Mouse (Mus musculus) liver, adult 2 months (tissue): ENCODE results near the gene Kcnj1. TPM values are rescaled to one million over a fixed set of nuclear protein-coding genes. Genes with fewer than 3 reads are reported as not detected.
A peak's percentile ranks its signal among the peaks of the same experiment; 100 is the strongest.

Experiments
- DNase-seq: peaks from one replicate; pipeline ENCODE4 v3.0.0-alpha.2; 2011; ENCODE audit warnings: low read depth, low spot score; ENCODE audit errors: extremely low read depth
- H3K27ac ChIP-seq: fragments of 200-500 bp; replicated peaks from 2 replicates; pipeline ENCODE4 v1.5.1; 2012; ENCODE audit warnings: low read depth, mild to moderate bottlenecking, control low read depth, inconsistent platforms, low read length; ENCODE audit not compliant: insufficient read depth
- H3K27me3 ChIP-seq: fragments of 200-500 bp; 2 replicates; pipeline ENCODE4 v1.6.1; 2012; ENCODE audit warnings: mild to moderate bottlenecking, moderate library complexity, low read length, inconsistent platforms; ENCODE audit not compliant: control insufficient read depth, insufficient read depth
- H3K36me3 ChIP-seq: fragments of 200-500 bp; 2 replicates; pipeline ENCODE4 v1.6.1; 2012; ENCODE audit warnings: low read length, inconsistent platforms; ENCODE audit not compliant: control insufficient read depth, insufficient read depth
- H3K4me1 ChIP-seq: fragments of 200-500 bp; 2 replicates; pipeline ENCODE4 v1.6.1; 2011; ENCODE audit warnings: low read length; ENCODE audit not compliant: control insufficient read depth, insufficient read depth
- H3K4me3 ChIP-seq: fragments of 200-500 bp; 2 replicates; pipeline ENCODE4 v1.5.1; 2011; ENCODE audit warnings: low read depth, mild to moderate bottlenecking, control low read depth, low read length, moderate library complexity; ENCODE audit not compliant: insufficient read depth
- H3K79me2 ChIP-seq: fragments of 200-500 bp; 2 replicates; pipeline ENCODE4 v1.6.1; 2012; ENCODE audit warnings: inconsistent platforms, mild to moderate bottlenecking, low read length, moderate library complexity; ENCODE audit not compliant: control insufficient read depth, insufficient read depth
- H3K9ac ChIP-seq: fragments of 200-500 bp; 2 replicates; pipeline ENCODE4 v1.6.1; 2012; ENCODE audit warnings: low read depth, mild to moderate bottlenecking, control low read depth, inconsistent platforms, low read length
- CTCF ChIP-seq: fragments of 200-500 bp; IDR thresholded peaks from 2 replicates; pipeline ENCODE4 v1.5.1; 2011; ENCODE audit warnings: low read depth, low read length, control low read depth
- POLR2A ChIP-seq: fragments of 200-500 bp; IDR thresholded peaks from 2 replicates; pipeline ENCODE4 v1.6.1; 2011; ENCODE audit warnings: low read length, control low read depth; ENCODE audit not compliant: insufficient read depth; ENCODE audit errors: extremely low read depth
- whole genome bisulfite sequencing: fragments of 180-500 bp; shearing (Covaris S2); methylation state at CpG from one replicate; pipeline ENCODE4 v1.1.7; 2018; 5-methylcytosine and 5-hydroxymethylcytosine counted together
- polyA plus RNA-seq: library from polyadenylated mRNA; depleted of rRNA; stranded (reverse); fragments of >200 nt; gene quantifications from 2 replicates; pipeline ENCODE4 v1.2.3, GENCODE M21; 2012; rRNA removed
- total RNA-seq: library from RNA; depleted of rRNA; stranded (reverse); fragments of >200 nt; gene quantifications from 2 replicates; pipeline ENCODE4 v1.2.3, GENCODE M21; 2014; rRNA removed

Gene Kcnj1
- total RNA-seq (not detected in 2 replicates), polyA plus RNA-seq (not detected in 2 replicates)

DNA sequence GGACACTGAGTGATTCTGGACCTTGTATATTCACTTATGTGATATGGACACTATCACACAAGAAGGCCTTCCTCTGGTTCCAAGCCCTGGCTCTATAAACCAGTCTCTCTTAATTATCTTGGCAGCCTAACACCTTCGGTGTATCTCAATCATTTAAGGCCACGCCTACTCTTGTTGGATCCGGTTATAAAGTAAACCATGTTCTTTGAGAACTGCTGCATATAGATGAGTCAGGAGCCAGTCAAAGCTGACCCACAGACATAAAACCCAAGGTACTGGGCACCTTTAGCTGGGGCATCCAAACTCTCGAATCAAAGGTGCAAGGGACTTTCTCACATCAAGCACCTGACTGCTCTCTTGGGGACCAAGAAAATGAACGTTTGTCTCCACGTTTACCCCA lies at the start of gene Kcnj1:
Gene Kcnj1, plus strand, starts transcription at position 292 of the 400 bp plus-strand sequence.
- no peaks in the 10 kb centered on the region for H3K79me2 ChIP-seq
- no peaks in the 10 kb centered on the region for H3K36me3 ChIP-seq
- no peaks in the 10 kb centered on the region for H3K27me3 ChIP-seq
- no peak within 1 kb of the TSS for H3K4me3 ChIP-seq
- H3K4me1 ChIP-seq, result no peaks in the 10 kb centered on the region
- no peak within 1 kb of the TSS for H3K27ac ChIP-seq
- 77% methylated on average over 6 of the region's 6 CpGs for WGBS
- TF ChIP-seq CTCF (no peak), POLR2A (no peak)
- DNase-seq, result no peak
- no peak within 1 kb of the TSS for H3K9ac ChIP-seq

DNA sequence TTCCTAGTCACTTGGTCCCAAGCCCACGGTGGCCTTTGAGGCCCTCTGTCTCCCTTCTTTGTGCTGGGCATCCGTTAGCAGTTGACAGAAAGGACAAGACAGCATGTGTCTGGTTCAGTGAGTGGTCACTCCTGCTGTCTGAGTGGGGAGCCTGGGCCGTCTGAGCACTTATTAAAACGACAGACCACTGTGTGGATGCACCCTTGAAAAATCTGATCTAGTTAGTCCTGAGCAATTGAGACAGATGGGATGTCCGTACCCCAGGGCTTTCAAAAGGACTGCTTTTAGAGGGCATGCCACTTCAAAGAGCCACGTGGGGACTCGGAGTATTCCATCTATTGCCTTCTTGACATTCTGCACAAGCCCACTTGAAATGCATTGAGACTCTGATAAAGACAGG lies 48.7 kb upstream of the Kcnj1 start:
- Histone ChIP-seq H3K4me1 (0 out of 2 replicates have a peak, but pooled peaks cover 5% of the 10 kb centered on the region), H3K27me3 (no peaks in the 10 kb centered on the region), H3K9ac (no peak overlapping the region), H3K4me3 (no peak overlapping the region), H3K27ac (no peak overlapping the region), H3K79me2 (no peaks in the 10 kb centered on the region), H3K36me3 (no peaks in the 10 kb centered on the region)
- 75% methylated on average over 7 of the region's 7 CpGs for WGBS
- no peak for TF ChIP-seq POLR2A
- no peak for TF ChIP-seq CTCF
- no peak for DNase-seq

DNA sequence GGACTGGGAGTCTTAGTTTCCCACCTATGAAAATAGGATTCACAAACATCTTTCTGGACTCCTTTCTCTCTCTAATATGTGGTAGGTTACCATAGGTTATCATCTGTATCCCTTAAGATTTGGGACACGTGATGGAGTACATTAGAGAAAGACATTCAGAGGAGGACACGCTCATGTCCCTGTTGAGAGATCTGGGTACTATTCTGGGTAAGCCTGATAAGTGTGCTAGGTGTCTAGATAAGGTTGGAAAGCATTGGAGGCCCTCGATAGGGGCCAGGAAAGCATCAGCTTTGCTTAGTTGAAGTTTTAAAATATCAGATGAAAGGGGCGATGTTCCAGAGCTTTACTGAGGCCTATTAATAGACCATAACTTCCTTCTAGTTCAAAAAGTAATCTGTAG lies 43.5 kb upstream of the Kcnj1 start:
- no peak for DNase-seq
- Histone ChIP-seq H3K27ac (no peak overlapping the region), H3K27me3 (no peaks in the 10 kb centered on the region), H3K79me2 (no peaks in the 10 kb centered on the region), H3K9ac (no peak overlapping the region), H3K4me1 (no peaks in the 10 kb centered on the region), H3K36me3 (no peaks in the 10 kb centered on the region), H3K4me3 (no peak overlapping the region)
- 88% methylated on average over 4 of the region's 4 CpGs for WGBS
- TF ChIP-seq CTCF (no peak), POLR2A (no peak)

DNA sequence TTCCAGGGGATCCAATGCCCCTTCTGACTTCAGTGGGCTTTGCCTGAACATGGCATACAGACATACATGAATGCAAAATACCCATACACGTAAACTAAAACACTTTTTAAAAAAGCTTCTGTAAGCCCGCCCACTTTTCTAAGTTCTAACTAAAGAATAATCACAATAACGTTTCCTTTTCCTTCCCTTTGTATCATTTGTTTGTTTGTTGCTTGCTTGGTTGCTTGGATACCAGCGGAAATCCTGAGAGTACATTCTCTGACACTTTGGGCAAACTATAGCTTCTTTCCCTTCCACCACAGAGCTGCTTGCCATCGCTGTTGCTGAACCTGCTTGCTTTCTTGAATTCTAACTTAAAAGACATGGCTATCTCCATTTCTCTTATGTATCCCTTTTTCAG lies 41.1 kb upstream of the Kcnj1 start:
- no peak for TF ChIP-seq POLR2A
- no peak for TF ChIP-seq CTCF
- Histone ChIP-seq H3K4me3 (no peak overlapping the region), H3K27me3 (no peaks in the 10 kb centered on the region), H3K36me3 (no peaks in the 10 kb centered on the region), H3K27ac (no peak overlapping the region), H3K4me1 (no peaks in the 10 kb centered on the region), H3K79me2 (no peaks in the 10 kb centered on the region), H3K9ac (no peak overlapping the region)
- DNase-seq, result peak; percentile 3
- 58% methylated on average over 5 of the region's 5 CpGs for WGBS

DNA sequence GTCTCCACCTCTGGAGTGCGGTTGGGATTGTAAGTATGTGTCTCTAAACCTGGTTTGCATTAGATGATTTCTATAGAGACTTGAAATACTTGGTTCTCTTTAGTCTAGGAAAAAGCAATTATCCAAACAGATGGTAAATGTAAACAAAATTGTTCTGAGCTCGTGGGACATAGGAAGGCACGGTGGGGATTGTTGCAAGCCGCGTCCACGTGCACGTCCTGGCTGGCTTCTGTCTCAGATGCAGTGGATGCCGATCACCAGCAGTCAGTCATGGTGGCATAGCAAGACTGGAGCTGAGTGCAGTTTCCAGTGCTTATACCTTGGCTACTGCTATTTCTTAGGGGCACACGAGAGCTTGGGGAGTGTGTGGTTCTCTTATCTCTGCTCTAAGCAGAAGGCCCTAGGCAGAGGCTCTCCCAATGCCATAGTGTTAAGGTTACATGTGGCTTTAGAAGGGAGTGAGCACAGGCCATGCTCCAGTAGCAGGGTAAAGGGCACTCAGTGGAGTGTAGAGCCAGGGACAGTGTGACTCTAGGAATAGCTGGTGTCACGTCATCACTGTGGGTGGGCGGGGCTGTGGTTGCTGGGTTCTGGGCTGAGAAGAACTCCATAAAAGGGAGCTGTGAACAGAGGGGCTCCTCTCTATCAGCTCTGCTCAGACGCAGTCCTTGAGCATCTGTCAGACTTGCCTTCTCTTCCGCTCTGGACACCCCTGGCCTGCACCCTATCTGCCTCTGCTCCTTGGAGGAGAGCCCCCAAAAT lies 36.7 kb upstream of the Kcnj1 start:
- Histone ChIP-seq H3K27ac (no peak overlapping the region), H3K4me3 (no peak overlapping the region), H3K9ac (no peak overlapping the region), H3K36me3 (no peaks in the 10 kb centered on the region), H3K4me1 (no peaks in the 10 kb centered on the region), H3K79me2 (no peaks in the 10 kb centered on the region), H3K27me3 (no peaks in the 10 kb centered on the region)
- no peak for DNase-seq
- whole genome bisulfite sequencing, result 82% methylated on average over 13 of the region's 13 CpGs
- TF ChIP-seq POLR2A (no peak), CTCF (no peak)

DNA sequence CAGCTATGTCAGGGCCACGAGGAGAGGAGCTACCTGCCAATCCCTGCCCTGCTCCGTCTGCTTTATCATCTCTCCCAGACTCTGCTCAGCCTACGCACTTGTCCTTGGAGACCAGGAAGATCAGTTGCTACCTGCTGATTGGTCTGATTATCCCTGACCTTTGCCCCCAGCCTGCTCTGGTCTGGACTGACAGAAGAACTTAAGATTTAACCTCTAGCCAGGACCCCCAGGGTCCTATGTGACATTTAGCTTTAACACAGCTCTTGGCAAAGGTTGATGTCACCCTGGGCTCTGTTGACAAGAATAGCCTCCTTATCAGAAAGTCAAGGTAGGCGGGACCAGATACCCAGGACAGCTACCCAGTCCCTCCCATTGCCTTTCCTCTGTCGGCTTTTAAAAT lies 31.5 kb upstream of the Kcnj1 start:
- no peak overlapping the region for H3K9ac ChIP-seq
- H3K27ac ChIP-seq, result no peak overlapping the region
- H3K79me2 ChIP-seq, result no peaks in the 10 kb centered on the region
- no peak for DNase-seq
- TF ChIP-seq POLR2A (no peak), CTCF (no peak)
- 20% methylated on average over 5 of the region's 5 CpGs for WGBS
- peaks cover 5% of the 10 kb centered on the region; the same call in 1 of the 2 replicates for H3K27me3 ChIP-seq
- no peaks in the 10 kb centered on the region for H3K4me1 ChIP-seq
- no peak overlapping the region for H3K4me3 ChIP-seq
- no peaks in the 10 kb centered on the region for H3K36me3 ChIP-seq
